Mouse (Mus musculus) v-Abl transformed pro-B cells (cell line): Measurements from ENCODE around the gene Rassf7.

Source experiments
- in situ Hi-C, 2 experiments: fragments of 400-800 bp; cut with MboI; formaldehyde crosslinking; loops; one replicate each; pipeline ENCODE4 v1.15.1; 2025; ENCODE audit not compliant: unreplicated experiment in 2 of 2

The Rassf7 gene

DNA sequence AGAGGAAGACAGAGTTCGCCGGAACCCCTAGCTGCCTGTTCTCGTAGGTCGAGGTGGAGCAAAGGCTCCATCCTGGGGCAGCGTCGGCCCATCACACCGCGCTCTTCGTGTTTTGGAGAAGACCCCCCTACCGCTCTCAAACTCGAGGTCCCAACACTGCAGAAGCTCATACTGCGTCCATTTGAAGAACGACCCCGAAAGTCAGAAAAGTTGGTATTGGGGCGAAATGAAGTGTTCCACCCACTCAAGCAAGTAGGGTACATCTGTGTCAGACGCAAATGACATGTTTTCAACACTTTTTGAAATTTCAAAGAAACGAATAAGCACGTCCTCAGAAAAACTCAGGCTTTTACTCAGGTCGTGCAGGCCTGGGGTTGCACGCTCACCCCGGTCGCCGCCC, 21.3 kb upstream of the Rassf7 start:
- in situ Hi-C loops: loop anchor here in 1 of 2 experiments (25.0 kb wide), 1 partner anchor 232 kb away; the partner anchor contains the start of genes Gm45717, Ifitm1, Ifitm2 and Ifitm5

- in situ Hi-C loops: loop anchor here in 1 of 2 experiments (25.0 kb wide), 1 partner anchor 233 kb away; the partner anchor contains the start of genes Gm45717, Ifitm1, Ifitm2 and Ifitm5
These were observed 20.8 kb upstream of the Rassf7 start for GRCm38 (mm10) chr7:141194830-141195229.

GRCm38 (mm10) chr7:141195754-141196153, 19.9 kb upstream of the Rassf7 start:
- in situ Hi-C loops: loop anchor here in 1 of 2 experiments (25.0 kb wide), 1 partner anchor 233 kb away; the partner anchor contains the start of genes Gm45717, Ifitm1, Ifitm2 and Ifitm5

DNA sequence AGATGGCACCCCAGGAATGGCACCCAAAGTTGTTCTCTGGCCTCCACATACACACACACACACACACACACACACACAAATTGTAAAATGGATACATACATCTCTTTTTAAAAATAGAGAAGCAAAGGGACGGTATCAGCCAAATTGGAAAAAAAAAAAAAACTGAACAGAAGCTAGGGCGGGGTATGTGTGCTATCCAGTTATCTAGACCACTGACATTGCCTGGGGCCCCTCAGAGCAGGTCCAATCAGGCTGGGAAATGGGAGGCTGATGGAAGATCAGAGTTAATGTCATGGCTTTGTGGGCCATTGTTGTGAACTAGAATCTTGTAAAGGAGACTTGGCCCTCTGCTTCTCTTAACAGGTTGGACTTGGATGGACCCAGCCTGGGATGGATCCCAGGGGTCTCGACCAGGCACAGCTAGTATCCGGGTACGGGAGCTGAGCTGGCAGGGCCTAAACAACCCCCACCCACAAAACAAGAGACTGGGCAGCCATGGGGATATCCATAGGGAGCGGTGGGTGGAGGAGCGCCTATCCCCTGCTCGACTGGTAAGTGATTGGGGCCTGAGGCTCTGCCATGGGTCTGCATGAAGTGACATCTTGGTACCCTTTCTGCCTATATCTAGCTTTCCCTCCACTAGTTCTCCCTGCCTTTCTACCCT, 18.9 kb upstream of the Rassf7 start:
- in situ Hi-C loops: loop anchor here in 1 of 2 experiments (25.0 kb wide), 1 partner anchor 234 kb away; the partner anchor contains the start of genes Gm45717, Ifitm1, Ifitm2 and Ifitm5

DNA sequence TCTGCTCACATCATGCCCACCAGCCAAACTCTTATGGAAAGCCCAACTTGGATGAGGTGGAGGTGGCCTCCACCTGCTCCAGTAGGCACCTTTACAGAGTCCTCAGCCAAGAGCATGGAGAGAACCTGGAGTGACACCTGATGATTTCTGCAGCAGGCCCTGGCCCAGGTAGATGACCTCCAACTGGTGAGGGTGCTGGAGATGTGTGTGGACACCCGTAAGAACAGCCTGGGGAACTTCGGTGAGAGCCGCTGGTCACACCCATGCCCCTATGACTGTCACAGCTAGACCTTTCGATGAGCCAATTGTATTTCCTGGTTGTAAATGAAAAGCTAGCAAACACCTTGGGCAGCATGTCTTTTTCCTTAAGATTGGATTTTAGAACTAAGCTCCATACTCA, 17.5 kb upstream of the Rassf7 start:
- in situ Hi-C loops: loop anchor here in 1 of 2 experiments (25.0 kb wide), 1 partner anchor 236 kb away; the partner anchor contains the start of genes Gm45717, Ifitm1, Ifitm2 and Ifitm5

DNA sequence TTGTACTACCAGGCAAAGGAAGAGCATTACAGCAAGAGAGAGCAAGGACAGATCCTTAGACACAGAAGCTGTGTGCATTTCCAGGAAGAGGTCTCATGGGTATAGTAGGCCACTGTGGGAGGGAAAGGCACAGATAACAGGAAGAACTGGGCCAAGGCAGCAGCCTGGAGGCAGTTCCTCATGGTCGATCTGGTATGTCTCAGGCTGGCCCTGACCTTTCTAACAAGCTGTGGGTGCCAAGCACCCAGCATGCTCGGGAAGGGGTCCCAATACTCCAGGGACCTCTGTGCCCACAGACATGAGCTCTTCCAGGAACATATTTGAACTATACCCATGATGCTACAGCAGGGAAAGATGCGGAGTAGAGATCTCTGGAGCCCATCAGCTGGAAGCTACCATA, 11.1 kb upstream of the Rassf7 start:
- in situ Hi-C loops: no loop called here

GRCm38 (mm10) chr7:141205504-141205903, 10.2 kb upstream of the Rassf7 start:
- in situ Hi-C loops: no loop called here

- in situ Hi-C loops: no loop called here
These were observed 9.3 kb upstream of the Rassf7 start for GRCm38 (mm10) chr7:141206182-141206937.

GRCm38 (mm10) chr7:141209526-141209925, 6.1 kb upstream of the Rassf7 start:
- in situ Hi-C loops: no loop called here

- in situ Hi-C loops: no loop called here
These were observed 5.5 kb upstream of the Rassf7 start for GRCm38 (mm10) chr7:141210137-141210536.

DNA sequence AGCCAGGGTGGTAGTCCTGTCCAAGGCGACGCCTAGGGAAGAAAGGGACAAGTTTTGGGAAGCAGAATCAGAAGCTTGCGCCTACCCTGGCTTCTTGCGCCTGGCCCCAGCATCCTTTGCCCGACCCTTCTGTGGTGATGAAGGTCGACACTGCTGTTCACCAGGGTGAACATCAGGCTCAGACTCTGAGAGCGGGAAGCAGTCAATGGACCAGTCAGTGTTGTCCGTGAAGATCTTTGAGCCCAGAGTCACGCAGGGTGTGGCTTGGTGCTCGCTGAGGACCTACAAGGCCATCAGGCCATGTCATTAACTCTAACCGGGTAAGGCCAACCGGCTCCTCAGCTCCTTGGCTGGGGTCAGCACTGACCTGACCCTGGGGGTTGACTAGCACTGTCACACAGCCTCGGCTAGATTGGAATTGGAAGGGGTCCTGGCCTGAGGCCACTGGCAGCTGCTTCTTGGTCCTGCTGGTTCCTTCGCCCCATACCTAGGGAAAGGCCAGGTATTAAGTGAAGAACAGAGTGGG, 5.0 kb upstream of the Rassf7 start:
- in situ Hi-C loops: no loop called here

DNA sequence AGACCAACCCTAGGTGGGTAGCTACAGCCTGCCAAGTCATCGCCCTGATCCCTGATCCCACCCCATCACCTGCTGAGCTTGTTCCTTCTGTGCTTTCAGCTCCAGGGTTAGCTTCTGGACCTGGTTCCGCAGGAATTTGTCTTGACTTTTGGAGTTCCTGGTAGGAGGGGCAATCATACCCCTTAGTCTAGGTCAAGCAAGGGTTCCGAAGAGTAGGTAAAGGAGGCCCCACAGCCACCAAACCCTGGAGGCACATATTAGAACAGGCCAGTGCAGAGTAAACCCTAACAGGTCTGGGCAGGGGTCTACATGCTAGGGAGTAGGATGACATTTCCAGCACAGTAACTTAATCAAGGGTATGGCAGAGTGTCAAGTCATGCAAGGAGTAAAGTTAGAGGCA, 2.5 kb upstream of the Rassf7 start:
- in situ Hi-C loops: no loop called here

GRCm38 (mm10) chr7:141213605-141214235, 1.9 kb upstream of the Rassf7 start, which contains the start of gene Lmntd2:
Lmntd2 (minus strand) TSS chr7:141214080.
- in situ Hi-C loops: no loop called here

DNA sequence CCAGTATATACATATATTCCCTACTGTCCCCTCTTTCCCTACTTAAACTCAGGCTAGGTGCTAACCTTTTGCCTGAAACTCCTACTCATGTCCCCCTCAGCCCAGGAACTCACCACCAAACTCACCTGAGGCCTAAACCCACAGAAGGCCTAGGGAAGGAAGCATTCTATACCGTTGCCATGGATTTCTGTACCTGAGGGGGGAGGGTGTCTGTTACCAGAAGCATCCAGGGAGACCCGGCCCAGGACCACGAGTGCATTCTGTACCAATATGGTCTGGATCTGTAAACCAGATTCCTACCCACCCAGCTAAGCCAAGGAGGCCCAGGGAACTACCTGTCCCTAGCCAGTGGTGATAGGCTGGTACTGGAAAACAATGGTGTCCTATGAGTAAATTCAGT, 1.4 kb upstream of the Rassf7 start:
- in situ Hi-C loops: no loop called here

GRCm38 (mm10) chr7:141215880-141216733, 447 bp downstream of the Rassf7 start:
- in situ Hi-C loops: no loop called here

DNA sequence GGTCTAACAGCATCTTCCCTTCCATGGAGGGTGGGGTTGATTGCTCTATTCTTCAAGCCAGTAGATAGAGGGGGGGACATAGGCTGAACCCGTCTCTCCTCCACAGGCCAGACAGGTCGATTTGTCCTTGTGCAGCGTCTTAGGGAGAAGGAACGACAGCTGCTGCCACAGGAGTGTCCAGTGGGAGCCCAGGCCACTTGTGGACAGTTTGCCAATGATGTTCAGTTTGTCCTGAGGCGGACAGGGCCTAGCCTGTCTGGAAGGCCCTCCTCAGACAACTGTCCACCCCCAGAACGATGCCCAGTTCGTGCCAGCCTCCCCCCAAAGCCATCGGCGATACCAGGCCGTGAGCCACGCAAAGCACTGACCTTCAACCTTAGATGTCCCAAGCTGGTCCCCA, 1.2 kb downstream of the Rassf7 start:
- in situ Hi-C loops: no loop called here

DNA sequence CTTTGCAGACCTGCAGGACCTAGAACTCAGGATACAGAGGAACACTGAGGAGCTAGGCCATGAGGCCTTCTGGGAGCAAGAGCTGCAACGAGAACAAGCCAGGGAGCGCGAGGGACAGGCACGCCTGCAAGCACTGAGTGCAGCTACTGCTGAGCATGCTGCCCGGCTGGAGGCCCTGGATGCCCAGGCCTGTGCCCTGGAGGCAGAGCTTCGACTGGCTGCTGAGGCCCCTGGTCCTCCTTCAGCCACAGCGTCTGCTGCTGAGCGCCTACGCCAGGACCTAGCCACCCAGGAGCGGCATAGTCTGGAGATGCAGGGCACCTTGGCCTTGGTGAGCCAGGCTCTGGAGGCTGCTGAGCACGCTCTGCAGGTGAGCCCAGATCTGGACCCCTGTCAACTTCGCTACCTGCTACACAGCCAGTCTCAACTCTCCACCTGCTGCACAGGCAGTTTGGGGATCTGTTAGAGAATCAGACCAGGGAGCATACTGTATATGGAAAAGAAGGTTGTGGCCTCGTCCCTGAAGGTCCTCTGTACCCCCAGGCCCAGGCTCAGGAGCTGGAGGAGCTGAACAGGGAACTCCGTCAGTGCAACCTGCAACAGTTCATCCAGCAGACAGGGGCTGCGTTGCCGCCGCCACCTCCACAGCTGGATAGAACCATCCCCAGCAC, 1.8 kb downstream of the Rassf7 start:
- in situ Hi-C loops: no loop called here

GRCm38 (mm10) chr7:141218141-141218540, 2.5 kb downstream of the Rassf7 start:
- in situ Hi-C loops: no loop called here

DNA sequence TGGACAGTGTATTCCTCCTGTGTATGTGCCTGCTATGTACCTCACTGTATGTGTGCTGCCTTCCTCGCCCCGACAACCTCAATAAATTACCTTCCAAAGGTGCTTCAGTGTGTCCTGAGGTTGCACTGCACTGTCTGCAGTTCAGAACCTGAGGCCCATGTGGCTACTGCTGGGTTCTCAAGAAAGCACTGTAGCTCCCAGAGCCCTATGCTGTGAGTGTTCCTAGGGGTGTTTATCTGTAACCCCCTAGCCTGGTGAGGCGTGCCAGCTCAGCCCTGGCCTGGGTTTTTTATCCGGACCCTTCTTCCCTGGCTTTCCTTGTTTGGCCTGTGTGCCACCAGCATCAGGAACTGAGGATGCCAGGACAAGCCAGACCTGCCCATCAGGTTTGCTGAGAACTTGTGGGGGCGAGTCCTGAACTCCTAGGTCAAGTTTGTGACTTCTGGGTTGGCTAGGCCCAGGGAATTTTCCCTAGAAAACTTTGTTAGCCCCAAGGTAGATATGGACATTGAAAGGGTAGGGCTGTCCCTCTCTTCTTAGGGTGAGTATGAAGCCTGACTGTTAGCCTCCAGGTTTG, 3.0 kb downstream of the Rassf7 start:
- in situ Hi-C loops: no loop called here
